Mouse (Mus musculus) stomach, embryonic 16.5 days (tissue): ENCODE results near the gene Anapc15. TPM values are rescaled to one million over a fixed set of nuclear protein-coding genes. Genes with fewer than 3 reads are reported as not detected.
"Not testable (repeated sequence)": the region's sequence is repeated elsewhere in the genome, so short reads cannot be mapped to it uniquely, and the experiment has no call there.

Experiments used
- ATAC-seq: fragments of 200-750 bp; cut with Nextera tagmentation; 2 replicates; pipeline ENCODE4 v1.8.0; 2017; ENCODE audit warnings: moderate number of reproducible peaks, moderate TSS enrichment; ENCODE audit not compliant: insufficient read depth, low FRiP score
- H3K27ac ChIP-seq: fragments of 300-500 bp; sonication (generic); 2 replicates; pipeline ENCODE4 v1.5.1; 2014; ENCODE audit warnings: low read length
- H3K27me3 ChIP-seq: fragments of 300-500 bp; sonication (generic); 2 replicates; pipeline ENCODE4 v1.6.1; 2014; ENCODE audit warnings: low read length, control low read depth, mixed read lengths; ENCODE audit not compliant: control insufficient read depth, insufficient read depth
- H3K36me3 ChIP-seq: fragments of 300-500 bp; sonication (generic); 2 replicates; pipeline ENCODE4 v1.6.1; 2014; ENCODE audit warnings: low read length; ENCODE audit not compliant: control insufficient read depth, insufficient read depth
- H3K4me1 ChIP-seq: fragments of 300-500 bp; sonication (generic); 2 replicates; pipeline ENCODE4 v1.6.1; 2014; ENCODE audit warnings: low read length, control low read depth, mixed read lengths; ENCODE audit not compliant: control insufficient read depth, insufficient read depth
- H3K4me2 ChIP-seq: fragments of 300-500 bp; sonication (generic); 2 replicates; pipeline ENCODE4 v1.6.1; 2014; ENCODE audit warnings: low read depth, low read length, mixed read lengths
- H3K4me3 ChIP-seq: fragments of 300-500 bp; sonication (generic); replicated peaks from 2 replicates; pipeline ENCODE4 v1.5.1; 2014; ENCODE audit warnings: mild to moderate bottlenecking, low read length
- H3K9ac ChIP-seq: fragments of 300-500 bp; sonication (generic); 2 replicates; pipeline ENCODE4 v1.6.1; 2014; ENCODE audit warnings: low read length
- H3K9me3 ChIP-seq: fragments of 300-500 bp; sonication (generic); replicated peaks from 2 replicates; pipeline ENCODE4 v1.6.1; 2016; ENCODE audit warnings: low read length, control low read depth; ENCODE audit not compliant: control insufficient read depth
- WGBS: fragments of 180-500 bp; shearing (Covaris S2); extraction: QIAGEN DNeasy Blood & Tissue Kit; methylation state at CpG from one replicate; pipeline ENCODE4 v1.1.7; 2014; 5-methylcytosine and 5-hydroxymethylcytosine counted together
- microRNA-seq: library from miRNA; unstranded; fragments of <30 nt; microRNA quantifications from one replicate; pipeline ENCODE4, GENCODE M21; 2016
- polyA plus RNA-seq: library from polyadenylated mRNA; unstranded; fragments of >200 nt; fragmentation: Nextera tagmentation; extraction: Ambion mirVana; gene quantifications from 2 replicates; pipeline ENCODE4 v1.2.1, GENCODE M21; 2015

Anapc15 gene
- polyA plus RNA-seq, 1 experiment from 2014 or later = 55.9 TPM

GRCm38 (mm10) chr7:101949008-101949407, 85.5 kb downstream of the Anapc15 start:
- H3K27me3 ChIP-seq, H3K9ac ChIP-seq, H3K9me3 ChIP-seq, H3K4me1 ChIP-seq, H3K27ac ChIP-seq, H3K36me3 ChIP-seq, ATAC-seq, H3K4me3 ChIP-seq, H3K4me2 ChIP-seq: not testable (repeated sequence)
- 85% methylated on average over 5 of the region's 5 CpGs for WGBS

Small RNAs within 50 kb of the gene (microRNA-seq; reads per million reads assigned to microRNA genes)
- not detected for gene Gm22655

Other genes starting within 250 kb of the Anapc15 start
- 55.9 and 62.8 TPM in 2 replicates for gene Clpb, start 200.1 kb upstream of the Anapc15 start, polyA plus RNA-seq
- 2.0 and 2.6 TPM in 2 replicates for gene Phox2a, start 45.4 kb upstream of the Anapc15 start, polyA plus RNA-seq
- gene Inppl1, start 25.5 kb upstream of the Anapc15 start, polyA plus RNA-seq = 27.8 and 34.1 TPM in 2 replicates
- 1.8 and 2.0 TPM in 2 replicates for gene Folr2, start 6.5 kb upstream of the Anapc15 start, polyA plus RNA-seq
- 9.2 and 14.3 TPM in 2 replicates for gene Folr1, start 7.1 kb downstream of the Anapc15 start, polyA plus RNA-seq
- 147 and 149 TPM in 2 replicates for gene Lamtor1, start 42.2 kb downstream of the Anapc15 start, polyA plus RNA-seq
- gene Tomt, start 42.6 kb downstream of the Anapc15 start, polyA plus RNA-seq = 0.21 and 1.2 TPM in 2 replicates
- 10.3 and 11.5 TPM in 2 replicates for gene Lrrc51, start 70.2 kb downstream of the Anapc15 start, polyA plus RNA-seq
- gene Numa1, start 70.4 kb downstream of the Anapc15 start, polyA plus RNA-seq = 60.9 and 64.3 TPM in 2 replicates
- 2.6 and 3.3 TPM in 2 replicates for gene Il18bp, start 155.0 kb downstream of the Anapc15 start, polyA plus RNA-seq
- gene Rnf121, start 201.8 kb downstream of the Anapc15 start, polyA plus RNA-seq = 27.0 and 31.7 TPM in 2 replicates
- gene Xndc1, start 201.8 kb downstream of the Anapc15 start, polyA plus RNA-seq = 28.2 and 28.9 TPM in 2 replicates
- 0.84 and 1.1 TPM in 2 replicates for gene Xntrpc, start 202.0 kb downstream of the Anapc15 start, polyA plus RNA-seq
- not detected in 2 replicates for gene Trpc2, start 219.4 kb downstream of the Anapc15 start, polyA plus RNA-seq
- gene Art1, start 238.0 kb downstream of the Anapc15 start, polyA plus RNA-seq = 0.36 and 7.1 TPM in 2 replicates
- gene Art5, start 245.8 kb downstream of the Anapc15 start, polyA plus RNA-seq = 0.34 and 0.77 TPM in 2 replicates